ENCODE assay signal across 8 mouse cellular contexts in the genomic region with DNA sequence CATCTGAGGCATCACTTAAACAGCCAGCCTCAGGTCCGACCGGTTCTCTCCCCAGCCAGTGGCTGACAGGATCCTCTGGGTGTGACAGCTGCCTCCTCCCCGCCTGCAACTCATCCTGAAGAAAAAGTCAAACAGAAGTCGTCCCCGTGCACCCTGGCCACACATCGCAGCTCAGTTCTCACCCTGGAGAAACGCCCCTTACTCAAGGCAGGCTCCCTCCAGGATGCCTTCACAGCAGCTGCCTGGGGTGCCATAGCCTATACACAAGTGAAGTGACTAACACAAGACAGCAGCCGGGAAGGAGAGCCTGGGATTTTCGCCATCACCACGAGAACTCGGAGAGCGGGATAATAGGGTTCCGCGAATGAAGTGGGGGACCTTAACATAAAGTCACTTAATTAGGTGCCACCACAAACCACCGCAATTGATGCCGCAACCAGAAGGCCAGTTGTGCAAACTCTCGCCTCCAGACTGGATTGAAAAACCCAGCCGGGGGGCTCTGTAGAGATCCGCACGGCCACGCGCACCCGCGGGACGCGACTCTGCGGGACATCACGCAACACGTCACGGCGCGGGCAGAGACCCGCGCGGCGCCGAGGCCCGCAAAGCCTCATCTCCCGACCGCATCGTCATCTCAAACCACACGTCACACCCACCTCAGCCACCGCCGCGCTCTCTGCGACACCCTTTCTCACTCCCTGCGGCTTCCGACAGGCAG. TPM values are rescaled to one million over a fixed set of nuclear protein-coding genes. Genes with fewer than 3 reads are reported as not detected.
DNase-seq lines count a peak whose midpoint lies in the region; ATAC-seq and TF ChIP-seq lines count a peak whose summit lies in the region.

No protein-coding gene starts in this region.

- H3K9me3 ChIP-seq in heart, postnatal 0 days (replicated peaks; ENCODE audit: control insufficient read depth, low read length) = no peaks in the 10 kb centered on the region
- no peaks in the 10 kb centered on the region for H3K9me3 ChIP-seq in liver, embryonic 14.5 days (ENCODE audit: control insufficient read depth, low read length)
- H3K9me3 ChIP-seq in neural tube, embryonic 15.5 days (replicated peaks) = no peaks in the 10 kb centered on the region

- under 1% methylated on average over 33 of the region's 48 CpGs for WGBS in heart, postnatal 0 days
- under 1% methylated on average over 48 of the region's 48 CpGs for WGBS in liver, embryonic 14.5 days (ENCODE audit: insufficient replicate concordance)
- WGBS in neural tube, embryonic 15.5 days = under 1% methylated on average over 48 of the region's 48 CpGs

- no peak for TF ChIP-seq EP300 in heart, postnatal 0 days (IDR thresholded peaks at IDR 0.05; ENCODE audit: low read depth)
- no peak for TF ChIP-seq EP300 in liver, embryonic 14.5 days (IDR thresholded peaks at IDR 0.05; ENCODE audit: low read depth)

- peak; percentile 4 to 28 for DNase-seq in left cerebral cortex, postnatal 25 days (ENCODE audit: low spot score in 2 of 2)
- no peak for DNase-seq in left cerebral cortex, adult 9 months (ENCODE audit: low spot score in 2 of 2)
- peak; percentile 66 for DNase-seq in MN1 (ENCODE audit: low spot score)
- DNase-seq in heart, postnatal 0 days (ENCODE audit: low spot score) = no peak
- no peak for DNase-seq in liver, embryonic 14.5 days (ENCODE audit: low read depth in 3 of 3, low spot score in 3 of 3)
- DNase-seq in left cerebral cortex, adult 8-10 months (ENCODE audit: low spot score in 2 of 2) = no peak

- no peaks in the 10 kb centered on the region for H3K27me3 ChIP-seq in heart, postnatal 0 days (ENCODE audit: control insufficient read depth, insufficient read depth, low read length)
- H3K27me3 ChIP-seq in liver, embryonic 14.5 days (ENCODE audit: control insufficient read depth, insufficient read depth, low read length) = no peaks in the 10 kb centered on the region
- no peaks in the 10 kb centered on the region for H3K27me3 ChIP-seq in neural tube, embryonic 15.5 days (replicated peaks)

- ATAC-seq in common myeloid progenitor, adult 5-6 weeks (replicated peaks; ENCODE audit: low read depth, poor library complexity, severe bottlenecking) = peak; percentile 29; the same call in 1 of the 2 replicates
- ATAC-seq in heart, postnatal 0 days (ENCODE audit: insufficient read depth, low read depth) = peak; percentile 49
- peak; percentile 76; the same call in 1 of the 2 replicates for ATAC-seq in liver, embryonic 14.5 days (ENCODE audit: insufficient read depth)
- peak; percentile 84 for ATAC-seq in neural tube, embryonic 15.5 days (ENCODE audit: low FRiP score)

- peak overlapping the region; percentile 90 for H3K4me2 ChIP-seq in heart, postnatal 0 days (ENCODE audit: low read depth, low read length)
- H3K4me2 ChIP-seq in liver, embryonic 14.5 days (ENCODE audit: low read depth) = peak overlapping the region; percentile 86
- H3K4me2 ChIP-seq in neural tube, embryonic 15.5 days = peak overlapping the region; percentile 92

- peak overlapping the region; percentile 89 for H3K4me3 ChIP-seq in heart, postnatal 0 days (ENCODE audit: low read depth, low read length)
- H3K4me3 ChIP-seq in liver, embryonic 14.5 days (ENCODE audit: insufficient read depth in 1 of 2, low read depth in 2 of 2, low read length in 2 of 2) = peak overlapping the region; percentile 92 to 93
- peak overlapping the region; percentile 85 for H3K4me3 ChIP-seq in neural tube, embryonic 15.5 days (replicated peaks)

- H3K4me1 ChIP-seq in heart, postnatal 0 days (ENCODE audit: control insufficient read depth, insufficient read depth) = peaks cover 7% of the 10 kb centered on the region
- peaks cover 10 to 14% of the 10 kb centered on the region in 2 experiments for H3K4me1 ChIP-seq in liver, embryonic 14.5 days (replicated peaks; ENCODE audit: control insufficient read depth in 2 of 2, insufficient read depth in 2 of 2, low read length in 1 of 2)
- H3K4me1 ChIP-seq in neural tube, embryonic 15.5 days = peaks cover 21% of the 10 kb centered on the region

- peak overlapping the region; percentile 90 for H3K9ac ChIP-seq in heart, postnatal 0 days (replicated peaks; ENCODE audit: low read depth, low read length)
- peak overlapping the region; percentile 90 for H3K9ac ChIP-seq in liver, embryonic 14.5 days (replicated peaks)
- peak overlapping the region; percentile 89 for H3K9ac ChIP-seq in neural tube, embryonic 15.5 days (replicated peaks)

- H3K36me3 ChIP-seq in heart, postnatal 0 days (replicated peaks; ENCODE audit: control insufficient read depth, insufficient read depth, low read length) = 0 out of 2 replicates have a peak, but pooled peaks cover 7% of the 10 kb centered on the region
- H3K36me3 ChIP-seq in liver, embryonic 14.5 days (replicated peaks; ENCODE audit: control insufficient read depth, insufficient read depth, low read depth) = no peaks in the 10 kb centered on the region; the same call in 1 of the 2 replicates
- H3K36me3 ChIP-seq in neural tube, embryonic 15.5 days = peaks cover 20% of the 10 kb centered on the region

- intact Hi-C loops in left cerebral cortex, postnatal 25 days (cut with DNase I) = no loop called here

- TF ChIP-seq CTCF in heart, postnatal 0 days (IDR thresholded peaks at IDR 0.05; ENCODE audit: low read depth) = no peak
- no peak for TF ChIP-seq CTCF in liver, embryonic 14.5 days (IDR thresholded peaks at IDR 0.05; ENCODE audit: low read depth)

- H3K27ac ChIP-seq in heart, postnatal 0 days (ENCODE audit: low read depth) = peak overlapping the region; percentile 62
- peak overlapping the region; percentile 26 for H3K27ac ChIP-seq in liver, embryonic 14.5 days
- H3K27ac ChIP-seq in neural tube, embryonic 15.5 days (replicated peaks) = peak overlapping the region; percentile 95

RNA-seq across cellular contexts. Expression of a gene that starts 0.5 kb away (rescaled TPM):
- total RNA-seq in left cerebral cortex, postnatal 25 days (2021) = 10 to 100 TPM; 39.7 to 43.3 TPM
- 17.9 and 18.5 TPM in 2 replicates for total RNA-seq in common myeloid progenitor, adult 5-6 weeks (2017)
- 5.6 and 45.5 TPM in 2 replicates for total RNA-seq in heart, postnatal 0 days (2014; rRNA removed; ENCODE audit: low replicate concordance)
- polyA plus RNA-seq in heart, postnatal 0 days (2015; fragmentation: Nextera tagmentation; extraction: Ambion mirVana) = 12.9 and 14.3 TPM in 2 replicates
- polyA plus RNA-seq in liver, embryonic 14.5 days (2012; rRNA removed) = 3.1 and 3.8 TPM in 2 replicates
- polyA plus RNA-seq in liver, embryonic 14.5 days (2014; fragmentation: Nextera tagmentation; extraction: Ambion mirVana) = 4.8 and 5.3 TPM in 2 replicates
- polyA plus RNA-seq in neural tube, embryonic 15.5 days (2015; fragmentation: Nextera tagmentation; extraction: Ambion mirVana) = 31.2 and 31.6 TPM in 2 replicates
- total RNA-seq in left cerebral cortex, adult 8-10 months (2022) = 10 to 100 TPM; 38.0 to 42.8 (median 40.1) TPM

RNA-seq across cellular contexts. Expression of a gene that starts 30.2 kb away (rescaled TPM):
- total RNA-seq in left cerebral cortex, postnatal 25 days (2021) = 1 to 10 TPM; 3.3 to 8.9 TPM
- total RNA-seq in common myeloid progenitor, adult 5-6 weeks (2017) = 0.09 TPM in 1 of 2 replicates, not detected in the other
- not detected in 2 replicates for total RNA-seq in heart, postnatal 0 days (2014; rRNA removed; ENCODE audit: low replicate concordance)
- not detected in 2 replicates for polyA plus RNA-seq in heart, postnatal 0 days (2015; fragmentation: Nextera tagmentation; extraction: Ambion mirVana)
- 0.03 TPM in 1 of 2 replicates, not detected in the other for polyA plus RNA-seq in liver, embryonic 14.5 days (2012; rRNA removed)
- polyA plus RNA-seq in liver, embryonic 14.5 days (2014; fragmentation: Nextera tagmentation; extraction: Ambion mirVana) = 0.06 TPM in 1 of 2 replicates, not detected in the other
- 1.1 and 1.5 TPM in 2 replicates for polyA plus RNA-seq in neural tube, embryonic 15.5 days (2015; fragmentation: Nextera tagmentation; extraction: Ambion mirVana)
- 1 to 10 TPM; 2.5 to 8.4 (median 7.8) TPM for total RNA-seq in left cerebral cortex, adult 8-10 months (2022)

RNA-seq across cellular contexts. Expression of a gene that starts 30.4 kb away (rescaled TPM):
- 10 to 100 TPM; 49.2 to 54.5 TPM for total RNA-seq in left cerebral cortex, postnatal 25 days (2021)
- 59.8 and 74.8 TPM in 2 replicates for total RNA-seq in common myeloid progenitor, adult 5-6 weeks (2017)
- 11.6 and 19.8 TPM in 2 replicates for total RNA-seq in heart, postnatal 0 days (2014; rRNA removed; ENCODE audit: low replicate concordance)
- polyA plus RNA-seq in heart, postnatal 0 days (2015; fragmentation: Nextera tagmentation; extraction: Ambion mirVana) = 73.0 and 79.5 TPM in 2 replicates
- polyA plus RNA-seq in liver, embryonic 14.5 days (2012; rRNA removed) = 6.7 and 18.2 TPM in 2 replicates
- 37.1 and 39.1 TPM in 2 replicates for polyA plus RNA-seq in liver, embryonic 14.5 days (2014; fragmentation: Nextera tagmentation; extraction: Ambion mirVana)
- 85.2 and 88.3 TPM in 2 replicates for polyA plus RNA-seq in neural tube, embryonic 15.5 days (2015; fragmentation: Nextera tagmentation; extraction: Ambion mirVana)
- total RNA-seq in left cerebral cortex, adult 8-10 months (2022) = 10 to 100 TPM; 44.6 to 59.2 (median 48.9) TPM

Comparison
In these comparisons a context has a peak if more than half of its experiments do, and no peak if none do; other contexts are left out.
1. DNase-seq: peak in left cerebral cortex, postnatal 25 days (2 of 2) and MN1 (single experiment); none in left cerebral cortex, adult 9 months (0 of 2), heart, postnatal 0 days (single experiment), liver, embryonic 14.5 days (0 of 3) and left cerebral cortex, adult 8-10 months (0 of 2).
2. ATAC-seq: peak in every context shown above with its lines; median percentile 84 in neural tube, embryonic 15.5 days; 76 in liver, embryonic 14.5 days; 49 in heart, postnatal 0 days; 29 in common myeloid progenitor, adult 5-6 weeks.
3. H3K27ac ChIP-seq: peak in every context shown above with its lines; median percentile 95 in neural tube, embryonic 15.5 days; 62 in heart, postnatal 0 days; 26 in liver, embryonic 14.5 days.
4. Peak in every context shown above with its lines, with median percentiles within 50 percentile points of each other: H3K4me2 ChIP-seq, H3K4me3 ChIP-seq and H3K9ac ChIP-seq.